Comparison of ENCODE assay signal across 27 mouse cellular contexts in genomic region chr1:122043896-122044295, GRCm38 (mm10).
"Had no signal": no experiment of that assay in that cellular context is flagged by ENCODE, and none has a peak within 500 bp of the region (broad histone marks: within the 10 kb centered on the region; RNA-seq: fewer than 3 reads in every experiment).

No protein-coding gene starts in this region.

- H3K9me3 ChIP-seq: heart, embryonic 10.5 days; hindbrain, embryonic 10.5 days; hindbrain, embryonic 12.5 days; intestine, embryonic 15.5 days; kidney, embryonic 15.5 days; limb, embryonic 13.5 days; limb, embryonic 15.5 days; liver, embryonic 15.5 days had no signal

- H3K27me3 ChIP-seq: heart, embryonic 12.5 days; hindbrain, embryonic 12.5 days; intestine, embryonic 15.5 days; kidney, embryonic 15.5 days; limb, embryonic 13.5 days; limb, embryonic 15.5 days; liver, embryonic 13.5 days; liver, embryonic 15.5 days had no signal

- H3K9ac ChIP-seq: heart, embryonic 12.5 days; hindbrain, embryonic 12.5 days; hindbrain, embryonic 14.5 days; intestine, embryonic 15.5 days; kidney, embryonic 15.5 days; limb, embryonic 13.5 days; limb, embryonic 15.5 days; liver, embryonic 13.5 days; liver, embryonic 15.5 days had no signal

- H3K4me3 ChIP-seq: gastrocnemius, adult 2 months; heart, embryonic 10.5 days; heart, embryonic 12.5 days; hindbrain, embryonic 10.5 days; hindbrain, embryonic 12.5 days; intestine, embryonic 15.5 days; kidney, embryonic 15.5 days; limb, embryonic 13.5 days; limb, embryonic 15.5 days; liver, embryonic 13.5 days; liver, embryonic 15.5 days had no signal

- H3K27ac ChIP-seq: gastrocnemius, adult 2 months; heart, embryonic 10.5 days; hindbrain, embryonic 10.5 days; hindbrain, embryonic 12.5 days; hindbrain, embryonic 14.5 days; intestine, embryonic 15.5 days; kidney, embryonic 15.5 days; kidney, postnatal 0 days; limb, embryonic 13.5 days; limb, embryonic 15.5 days; liver, embryonic 13.5 days; liver, embryonic 15.5 days had no signal

- H3K36me3 ChIP-seq: heart, embryonic 10.5 days; heart, embryonic 12.5 days; hindbrain, embryonic 10.5 days; hindbrain, embryonic 12.5 days; intestine, embryonic 15.5 days; kidney, embryonic 15.5 days; limb, embryonic 13.5 days; limb, embryonic 15.5 days; liver, embryonic 13.5 days; liver, embryonic 15.5 days had no signal

- ATAC-seq: inflammation-experienced regulatory T-cells, adult 6 months; intestine, embryonic 15.5 days; intestine, postnatal 0 days had no signal

- H3K4me2 ChIP-seq: heart, embryonic 12.5 days; hindbrain, embryonic 12.5 days; hindbrain, embryonic 14.5 days; intestine, embryonic 15.5 days; kidney, embryonic 15.5 days; limb, embryonic 13.5 days; limb, embryonic 15.5 days; liver, embryonic 13.5 days; liver, embryonic 15.5 days had no signal

- H3K4me1 ChIP-seq: heart, embryonic 10.5 days; heart, embryonic 12.5 days; hindbrain, embryonic 10.5 days; hindbrain, embryonic 12.5 days; intestine, embryonic 15.5 days; kidney, embryonic 15.5 days; limb, embryonic 13.5 days; limb, embryonic 15.5 days; liver, embryonic 13.5 days; liver, embryonic 15.5 days had no signal

- DNase-seq: gastrocnemius, adult 2 months; gastrocnemius, postnatal 10 days; gastrocnemius, postnatal 25 days; heart, adult 18-20 months; heart, postnatal 10 days; heart, postnatal 4 days; kidney, adult 2 months; kidney, adult 9 months; kidney, postnatal 14 days; kidney, postnatal 36 days; layer of hippocampus, adult 9-11 months; layer of hippocampus, postnatal 36 days; left cerebral cortex, postnatal 4 days; liver, embryonic 13.5 days had no signal
